ENCODE assay signal across 11 mouse cellular contexts in the genomic region with DNA sequence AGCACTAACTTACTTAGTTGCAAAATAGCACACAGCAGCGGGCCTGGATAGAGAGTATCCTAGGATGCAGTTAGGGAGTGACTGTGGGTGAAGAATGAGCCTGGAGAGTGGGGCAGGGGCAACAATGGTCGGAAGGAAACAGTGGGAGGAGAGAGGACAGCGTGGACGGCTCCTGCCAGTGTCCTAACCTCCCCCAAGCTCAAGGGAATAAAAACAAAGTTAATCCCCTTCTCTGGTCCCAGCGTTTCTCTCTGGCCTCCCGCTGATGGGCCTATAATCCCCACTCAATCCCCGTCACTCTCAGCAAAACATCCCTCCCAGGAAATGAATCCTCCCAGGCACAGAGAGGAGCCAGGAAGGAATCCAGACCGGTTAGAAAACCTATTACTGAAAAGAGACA. TPM values are rescaled to one million over a fixed set of nuclear protein-coding genes. Genes with fewer than 3 reads are reported as not detected.
DNase-seq lines count a peak whose midpoint lies in the region; ATAC-seq and TF ChIP-seq lines count a peak whose summit lies in the region.
"Had no signal": no experiment of that assay in that cellular context is flagged by ENCODE, and none has a peak within 500 bp of the region (broad histone marks: within the 10 kb centered on the region; RNA-seq: fewer than 3 reads in every experiment).

No protein-coding gene starts in this region.

- TF ChIP-seq CTCF in gastrocnemius, adult 2 months (IDR thresholded peaks at IDR 0.05), result no peak

- H3K27me3 ChIP-seq in midbrain, embryonic 14.5 days (ENCODE audit: control insufficient read depth, insufficient read depth, low read length), result no peaks in the 10 kb centered on the region; the same call in 1 of the 2 replicates

- ATAC-seq in midbrain, embryonic 14.5 days (ENCODE audit: low FRiP score, low TSS enrichment), result no peak
- no peak for ATAC-seq in CD4-positive, CD25-positive, alpha-beta regulatory T cell, adult 4 months

- H3K4me2 ChIP-seq in midbrain, embryonic 14.5 days (ENCODE audit: low read length), result peak overlapping the region; percentile 21; the same call in 1 of the 2 replicates

- no peak overlapping the region; the same call in 1 of the 2 replicates for H3K9ac ChIP-seq in midbrain, embryonic 14.5 days (replicated peaks; ENCODE audit: low read length)

- DNase-seq in gastrocnemius, adult 2 months, result no peak
- DNase-seq in gastrocnemius, postnatal 4 days (ENCODE audit: low spot score in 2 of 2), result no peak
- peak; percentile 8 for DNase-seq in embryo, embryonic 10 days (ENCODE audit: low spot score)
- peak; percentile 36 for DNase-seq in heart, postnatal 4 days
- peak; percentile 66 for DNase-seq in midbrain, embryonic 14.5 days
- DNase-seq in cerebellum, adult 11 months, result no peak
- no peak for DNase-seq in frontal cortex, postnatal 14 days (ENCODE audit: low spot score in 2 of 2)

- H3K36me3 ChIP-seq in midbrain, embryonic 14.5 days (ENCODE audit: control insufficient read depth, insufficient read depth, low read length), result no peaks in the 10 kb centered on the region

- peak overlapping the region; percentile 71 for H3K27ac ChIP-seq in gastrocnemius, adult 2 months
- peak overlapping the region; percentile 60 for H3K27ac ChIP-seq in midbrain, embryonic 14.5 days (replicated peaks; ENCODE audit: low read depth, low read length)

- WGBS in midbrain, embryonic 14.5 days, result 4% methylated on average over 8 of the region's 8 CpGs

- peaks cover 25% of the 10 kb centered on the region for H3K4me1 ChIP-seq in midbrain, embryonic 14.5 days (ENCODE audit: control insufficient read depth, insufficient read depth, low read length)

- peak overlapping the region; percentile 26; the same call in 1 of the 2 replicates for H3K4me3 ChIP-seq in gastrocnemius, adult 2 months
- no peak overlapping the region for H3K4me3 ChIP-seq in midbrain, embryonic 14.5 days (replicated peaks; ENCODE audit: low read depth, low read length)

- intact Hi-C loops in gastrocnemius, adult 2 months (cut with DNase I), result no loop called here

- H3K9me3 ChIP-seq in midbrain, embryonic 14.5 days (ENCODE audit: control insufficient read depth, low read length), result no peaks in the 10 kb centered on the region

RNA-seq across cellular contexts. Expression of gene Stx3, which starts 5.6 kb away (rescaled TPM):
- 1 to 10 TPM; 1.7 to 2.6 TPM for total RNA-seq in gastrocnemius, adult 2 months (2021)
- total RNA-seq in gastrocnemius, postnatal 4 days (2021), result 1 to 10 TPM; 1.2 to 2.1 TPM
- 1 to 10 TPM; 5.4 to 6.1 TPM for total RNA-seq in heart, postnatal 4 days (2021)
- 31.6 and 32.2 TPM in 2 replicates for polyA plus RNA-seq in midbrain, embryonic 14.5 days (2014; fragmentation: Nextera tagmentation; extraction: Ambion mirVana)
- 1 to 10 TPM; 2.5 to 2.6 TPM for polyA plus RNA-seq in CD4-positive, CD25-positive, alpha-beta regulatory T cell, adult 4 months (2017; shearing (Covaris generic))

RNA-seq across cellular contexts. Expression of gene Olfr1417, which starts 25.4 kb away (rescaled TPM):
- not detected for total RNA-seq in gastrocnemius, adult 2 months (2021)
- total RNA-seq in gastrocnemius, postnatal 4 days (2021), result not detected
- not detected for total RNA-seq in heart, postnatal 4 days (2021)
- 0.45 TPM in 1 of 2 replicates, not detected in the other for polyA plus RNA-seq in midbrain, embryonic 14.5 days (2014; fragmentation: Nextera tagmentation; extraction: Ambion mirVana)
- not detected for polyA plus RNA-seq in CD4-positive, CD25-positive, alpha-beta regulatory T cell, adult 4 months (2017; shearing (Covaris generic))
- total RNA-seq: adrenal gland, postnatal 4 days; layer of hippocampus, postnatal 10 days had no signal
- polyA plus RNA-seq: C2C12 had no signal

RNA-seq across cellular contexts. Expression of gene Mrpl16, which starts 43.5 kb away (rescaled TPM):
- 10 to 100 TPM; 51.6 to 69.4 TPM for total RNA-seq in gastrocnemius, adult 2 months (2021)
- 10 to 100 TPM; 40.0 to 40.7 TPM for total RNA-seq in gastrocnemius, postnatal 4 days (2021)
- total RNA-seq in heart, postnatal 4 days (2021), result 10 to 100 TPM; 88.3 to 89.9 TPM
- 48.7 and 56.0 TPM in 2 replicates for polyA plus RNA-seq in midbrain, embryonic 14.5 days (2014; fragmentation: Nextera tagmentation; extraction: Ambion mirVana)
- polyA plus RNA-seq in CD4-positive, CD25-positive, alpha-beta regulatory T cell, adult 4 months (2017; shearing (Covaris generic)), result 10 to 100 TPM; 39.7 to 40.2 TPM

RNA-seq across cellular contexts. Expression of gene Olfr1418, which starts 47.2 kb away (rescaled TPM):
- total RNA-seq in gastrocnemius, adult 2 months (2021), result not detected
- total RNA-seq in gastrocnemius, postnatal 4 days (2021), result not detected
- total RNA-seq in heart, postnatal 4 days (2021), result not detected
- polyA plus RNA-seq in midbrain, embryonic 14.5 days (2014; fragmentation: Nextera tagmentation; extraction: Ambion mirVana), result not detected in 2 replicates
- not detected for polyA plus RNA-seq in CD4-positive, CD25-positive, alpha-beta regulatory T cell, adult 4 months (2017; shearing (Covaris generic))
- total RNA-seq: adrenal gland, postnatal 4 days; layer of hippocampus, postnatal 10 days had no signal
- polyA plus RNA-seq: C2C12 had no signal

Comparison
In these comparisons a context has a peak if more than half of its experiments do, and no peak if none do; other contexts are left out.
1. DNase-seq: peak in embryo, embryonic 10 days (single experiment), heart, postnatal 4 days (single experiment) and midbrain, embryonic 14.5 days (single experiment); none in gastrocnemius, adult 2 months (single experiment), gastrocnemius, postnatal 4 days (0 of 2), cerebellum, adult 11 months (single experiment) and frontal cortex, postnatal 14 days (0 of 2).